Mouse (Mus musculus) heart, postnatal 0 days (tissue): ENCODE data around the gene Bbs1. TPM values are rescaled to one million over a fixed set of nuclear protein-coding genes. Genes with fewer than 3 reads are reported as not detected.

Experiments used
- ATAC-seq: fragments of 200-750 bp; cut with Nextera tagmentation; 2 replicates; pipeline ENCODE4 v1.8.0; 2017; ENCODE audit warnings: low read depth, moderate number of reproducible peaks, moderate library complexity; ENCODE audit not compliant: insufficient read depth
- DNase-seq: peaks from one replicate; pipeline ENCODE4 v3.0.0-alpha.2; 2016; ENCODE audit warnings: low spot score
- H3K27ac ChIP-seq: fragments of 300-500 bp; sonication (generic); 2 replicates; pipeline ENCODE4 v1.5.1; 2014; ENCODE audit warnings: low read depth, mild to moderate bottlenecking
- H3K27me3 ChIP-seq: fragments of 300-500 bp; sonication (generic); 2 replicates; pipeline ENCODE4 v1.6.1; 2014; ENCODE audit warnings: low read length, mixed read lengths; ENCODE audit not compliant: control insufficient read depth, insufficient read depth
- H3K36me3 ChIP-seq: fragments of 300-500 bp; sonication (generic); replicated peaks from 2 replicates; pipeline ENCODE4 v1.6.1; 2014; ENCODE audit warnings: low read length, mixed read lengths; ENCODE audit not compliant: control insufficient read depth, insufficient read depth
- H3K4me1 ChIP-seq: fragments of 300-500 bp; sonication (generic); 2 replicates; pipeline ENCODE4 v1.6.1; 2014; ENCODE audit warnings: antibody characterized with exemption; ENCODE audit not compliant: control insufficient read depth, insufficient read depth
- H3K4me2 ChIP-seq: fragments of 300-500 bp; sonication (generic); 2 replicates; pipeline ENCODE4 v1.6.1; 2014; ENCODE audit warnings: low read depth, mild to moderate bottlenecking, low read length, moderate library complexity
- H3K4me3 ChIP-seq: fragments of 300-500 bp; sonication (generic); 2 replicates; pipeline ENCODE4 v1.5.1; 2014; ENCODE audit warnings: low read depth, low read length
- H3K9ac ChIP-seq: fragments of 300-500 bp; sonication (generic); replicated peaks from 2 replicates; pipeline ENCODE4 v1.6.1; 2014; ENCODE audit warnings: low read depth, low read length, mixed read lengths
- H3K9me3 ChIP-seq: fragments of 300-500 bp; sonication (generic); replicated peaks from 2 replicates; pipeline ENCODE4 v1.6.1; 2016; ENCODE audit warnings: low read length; ENCODE audit not compliant: control insufficient read depth
- CTCF ChIP-seq: IDR thresholded peaks from 2 replicates; pipeline ENCODE4 v1.5.1; 2016; ENCODE audit warnings: antibody characterized with exemption, control low read depth, low read depth
- EP300 ChIP-seq: IDR thresholded peaks from 2 replicates; pipeline ENCODE4 v1.6.1; 2016; ENCODE audit warnings: antibody characterized with exemption, low read depth
- WGBS: fragments of 180-500 bp; shearing (Covaris S2); extraction: QIAGEN DNeasy Blood & Tissue Kit; methylation state at CpG from one replicate; pipeline ENCODE4 v1.1.7; 2014; 5-methylcytosine and 5-hydroxymethylcytosine counted together
- polyA plus RNA-seq: library from polyadenylated mRNA; unstranded; fragments of >200 nt; fragmentation: Nextera tagmentation; extraction: Ambion mirVana; gene quantifications from 2 replicates; pipeline ENCODE4 v1.2.1, GENCODE M21; 2015
- total RNA-seq: library from RNA; depleted of rRNA; stranded (reverse); fragments of >200 nt; gene quantifications from 2 replicates; pipeline ENCODE4 v1.2.3, GENCODE M21; 2014; ENCODE audit warnings: low replicate concordance

Gene Bbs1
- total and polyA plus RNA-seq, 2 experiments from 2014 or later, result 1.4 to 5.4 TPM

DNA sequence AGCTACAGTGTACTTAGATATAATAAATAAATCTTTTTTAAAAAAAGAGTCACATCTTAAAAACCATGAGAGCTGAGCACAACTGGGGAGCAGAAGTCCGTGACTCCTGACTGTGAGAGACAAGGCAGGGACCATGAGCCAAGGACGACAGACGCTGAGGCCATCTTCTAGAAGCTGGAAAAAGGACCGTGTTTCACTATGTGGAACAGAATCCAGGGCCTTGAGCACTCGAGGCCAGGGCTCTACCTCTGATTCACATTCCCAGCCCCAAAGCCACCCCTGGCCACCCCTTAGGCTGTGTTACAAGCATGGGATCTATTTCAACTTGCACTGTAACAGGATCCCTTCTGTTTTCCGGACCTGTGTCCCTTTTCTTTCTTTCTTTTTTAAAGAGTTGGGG lies 13.2 kb upstream of the Bbs1 start:
- ATAC-seq (no peak), DNase-seq (no peak)
- Histone ChIP-seq H3K9ac (no peak overlapping the region), H3K27ac (no peak overlapping the region), H3K9me3 (no peaks in the 10 kb centered on the region), H3K4me2 (no peak overlapping the region), H3K4me3 (no peak overlapping the region), H3K36me3 (peaks cover 97% of the 10 kb centered on the region), H3K27me3 (no peaks in the 10 kb centered on the region), H3K4me1 (no peaks in the 10 kb centered on the region)
- WGBS, result 86% methylated on average over 6 of the region's 6 CpGs
- TF ChIP-seq EP300 (no peak), CTCF (no peak)

DNA sequence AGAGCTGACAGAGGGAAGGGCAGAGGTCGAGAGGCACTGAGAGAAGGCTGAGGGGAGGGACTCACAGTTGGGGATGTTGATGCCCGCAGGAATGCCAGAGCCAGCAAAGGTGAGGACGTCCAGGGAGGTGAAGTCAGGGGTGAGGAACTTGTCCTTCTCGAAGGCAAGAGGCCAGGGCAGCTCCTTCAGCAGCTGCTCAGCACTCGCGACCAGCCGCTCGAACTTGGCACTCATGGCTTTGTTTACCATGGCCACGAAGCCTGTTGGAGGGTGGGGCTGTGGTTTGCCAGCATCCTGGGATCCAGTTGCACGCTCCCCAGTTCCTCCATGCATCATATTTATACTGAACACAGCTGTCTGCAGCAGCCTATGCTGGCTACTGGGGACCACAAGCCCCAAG lies 10.4 kb upstream of the Bbs1 start:
- Histone ChIP-seq H3K4me1 (no peaks in the 10 kb centered on the region), H3K27me3 (no peaks in the 10 kb centered on the region), H3K36me3 (peaks cover 91% of the 10 kb centered on the region), H3K9ac (no peak overlapping the region), H3K27ac (no peak overlapping the region), H3K4me3 (no peak overlapping the region), H3K4me2 (no peak overlapping the region), H3K9me3 (no peaks in the 10 kb centered on the region)
- ATAC-seq (no peak), DNase-seq (no peak)
- WGBS, result 91% methylated on average over 10 of the region's 10 CpGs
- TF ChIP-seq EP300 (no peak), CTCF (no peak)

DNA sequence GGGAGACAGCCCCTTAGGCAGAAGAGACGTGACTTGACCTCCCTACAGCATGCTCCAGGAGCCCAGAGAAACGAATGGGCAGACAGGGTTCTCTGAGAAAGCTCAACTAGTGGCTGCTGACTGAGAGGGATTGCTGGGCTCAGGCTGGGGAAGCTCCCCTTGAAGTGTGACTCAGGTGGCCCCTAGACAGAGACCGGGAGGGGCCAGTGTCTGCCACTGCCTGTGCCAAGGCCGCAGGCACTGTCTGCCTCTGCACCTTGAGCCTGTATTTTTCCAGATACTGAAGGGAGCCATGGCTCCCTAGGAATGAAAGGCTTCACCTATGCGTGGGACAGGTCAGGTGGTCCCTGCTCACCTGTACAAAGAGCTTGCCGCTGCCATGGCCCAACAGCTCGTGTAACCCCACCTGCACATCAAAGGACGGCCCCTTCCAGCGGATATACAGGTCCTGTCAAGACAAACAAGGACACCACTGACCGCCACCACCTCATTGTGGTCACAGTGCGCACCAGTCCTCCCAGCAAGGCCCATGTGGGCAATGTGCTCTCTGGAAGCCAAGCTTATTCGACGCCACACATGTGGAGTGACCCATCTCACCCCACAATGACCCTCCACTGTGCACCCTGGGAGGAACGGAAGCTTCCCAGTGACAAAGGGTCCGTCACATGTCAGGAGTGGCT lies 9.6 kb upstream of the Bbs1 start:
- Histone ChIP-seq H3K36me3 (peaks cover 91% of the 10 kb centered on the region), H3K4me1 (no peaks in the 10 kb centered on the region), H3K4me2 (no peak overlapping the region), H3K27me3 (no peaks in the 10 kb centered on the region), H3K9ac (no peak overlapping the region), H3K9me3 (no peaks in the 10 kb centered on the region), H3K27ac (no peak overlapping the region), H3K4me3 (no peak overlapping the region)
- ATAC-seq (no peak), DNase-seq (no peak)
- whole genome bisulfite sequencing, result 93% methylated on average over 15 of the region's 15 CpGs
- TF ChIP-seq EP300 (no peak), CTCF (no peak)

DNA sequence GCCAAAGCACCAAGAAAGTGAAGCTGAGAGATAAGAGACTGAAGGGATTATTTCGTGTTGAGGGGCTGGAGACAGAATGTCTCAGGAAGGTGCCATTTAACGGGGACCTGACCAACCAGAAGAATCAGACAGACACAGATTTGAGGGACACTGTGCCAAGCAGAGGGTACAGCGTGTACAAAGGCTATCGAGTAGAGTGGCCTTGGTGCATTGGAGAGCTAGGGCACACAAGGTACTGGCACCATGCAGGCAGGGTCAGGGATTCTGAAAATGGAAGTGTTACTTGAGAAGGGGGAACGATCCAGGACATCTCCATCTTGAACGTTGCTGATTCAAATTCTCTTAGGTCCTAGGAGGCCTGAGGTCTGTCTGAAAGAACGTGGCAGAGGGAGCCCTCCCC lies 2.9 kb upstream of the Bbs1 start:
- Histone ChIP-seq H3K27me3 (no peaks in the 10 kb centered on the region), H3K36me3 (peaks cover 56% of the 10 kb centered on the region), H3K9ac (no peak overlapping the region), H3K4me3 (no peak overlapping the region), H3K4me2 (no peak overlapping the region), H3K27ac (no peak overlapping the region), H3K9me3 (no peaks in the 10 kb centered on the region), H3K4me1 (no peaks in the 10 kb centered on the region; the same call in 1 of the 2 replicates)
- TF ChIP-seq CTCF, result no peak
- TF ChIP-seq EP300, result no peak
- WGBS, result 86% methylated on average over 7 of the region's 7 CpGs
- DNase-seq (no peak), ATAC-seq (no peak)

DNA sequence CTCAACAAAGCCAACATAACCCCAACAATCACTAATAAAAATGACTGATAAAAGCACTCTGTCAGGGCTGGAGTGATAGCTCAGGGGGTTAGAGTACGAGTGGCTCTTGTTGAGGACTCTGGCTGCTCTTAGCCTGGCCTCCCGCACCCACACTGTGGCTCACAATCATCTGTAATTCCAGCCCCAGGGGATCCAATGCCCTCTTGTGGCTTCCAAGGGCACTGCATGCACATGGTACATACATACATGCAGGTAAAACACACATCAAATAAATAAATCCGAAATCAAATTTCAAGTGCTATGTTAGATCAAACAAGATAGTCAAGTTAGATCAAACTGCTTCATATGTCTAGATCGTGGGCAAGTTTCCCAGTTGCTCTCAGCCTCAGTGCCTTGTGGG lies 1.7 kb upstream of the Bbs1 start:
- no peak for ATAC-seq
- Histone ChIP-seq H3K9me3 (no peaks in the 10 kb centered on the region), H3K27me3 (no peaks in the 10 kb centered on the region), H3K27ac (no peak overlapping the region), H3K36me3 (peaks cover 43% of the 10 kb centered on the region), H3K4me1 (no peaks in the 10 kb centered on the region; the same call in 1 of the 2 replicates), H3K4me2 (no peak overlapping the region), H3K9ac (no peak overlapping the region), H3K4me3 (no peak overlapping the region)
- DNase-seq, result no peak
- no peak for TF ChIP-seq EP300
- peak; percentile 49 for TF ChIP-seq CTCF
- WGBS, result 86% methylated on average over 4 of the region's 4 CpGs

DNA sequence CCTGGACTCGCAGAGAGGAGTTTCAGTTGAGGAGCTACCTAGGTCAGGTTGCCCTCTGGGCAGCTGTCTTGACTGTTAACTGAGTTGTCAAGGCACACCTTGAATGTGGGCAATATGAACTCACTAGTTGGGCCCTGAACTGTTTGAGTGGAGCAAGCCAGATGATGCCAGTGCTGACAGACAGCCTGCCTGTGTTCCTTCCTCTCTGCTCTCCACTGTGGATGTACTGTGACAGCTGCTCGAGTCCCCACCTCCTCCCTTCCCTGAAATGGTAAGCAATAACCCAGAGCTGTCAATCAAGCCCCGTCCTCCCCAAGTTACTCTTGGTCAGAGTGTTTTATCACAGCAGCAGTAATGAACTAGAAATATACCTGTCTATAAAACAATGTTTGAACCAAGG lies 6.5 kb downstream of the Bbs1 start:
- no peak for ATAC-seq
- no peak for DNase-seq
- H3K36me3 ChIP-seq, result no peaks in the 10 kb centered on the region
- H3K27me3 ChIP-seq, result no peaks in the 10 kb centered on the region
- no peak overlapping the region for H3K4me2 ChIP-seq
- H3K9me3 ChIP-seq, result no peaks in the 10 kb centered on the region
- H3K4me3 ChIP-seq, result no peak overlapping the region
- TF ChIP-seq EP300 (no peak), CTCF (no peak)
- no peak overlapping the region for H3K9ac ChIP-seq
- H3K4me1 ChIP-seq, result no peaks in the 10 kb centered on the region
- 74% methylated on average over 3 of the region's 3 CpGs for WGBS
- no peak overlapping the region for H3K27ac ChIP-seq
